Mouse (Mus musculus): ENCODE measurements at regions not wholly inside any gene's neighbourhood (a gene's known extent, or its start where the extent isn't known, plus 50 kb on each side); places are given as distances from the start of the nearest gene placed in this dataset.

- TF ChIP-seq CTCF (IDR thresholded peaks at IDR 0.05; ENCODE audit: low read depth) (no peak), EP300 (IDR thresholded peaks at IDR 0.05; ENCODE audit: low read depth) (no peak)
Observed at GRCm38 (mm10) chr15:85676156-85676555, 58.6 kb upstream of the Ppara start.

All from heart, postnatal 0 days (tissue).